Mouse (Mus musculus): Measurements from ENCODE around the gene Txnip. TPM values are rescaled to one million over a fixed set of nuclear protein-coding genes. Genes with fewer than 3 reads are reported as not detected.

Txnip gene
- total RNA-seq, 1 experiment = 128 TPM

- TF ChIP-seq ZC3H11A (IDR thresholded peaks at IDR 0.05; ENCODE audit: borderline replicate concordance, low read depth, low read length) (no peak), CHD2 (IDR thresholded peaks at IDR 0.05; ENCODE audit: low read depth, low read length) (no peak), MAFK (IDR thresholded peaks at IDR 0.05; ENCODE audit: insufficient read depth, low read depth, low read length) (no peak), ZNF384 (IDR thresholded peaks at IDR 0.05; ENCODE audit: low read depth, low read length) (no peak), HCFC1 (IDR thresholded peaks at IDR 0.05; ENCODE audit: borderline replicate concordance, insufficient read depth, low read length) (no peak)
- H3K4me1 ChIP-seq (ENCODE audit: control insufficient read depth in 2 of 2, insufficient read depth in 2 of 2, low read length in 2 of 2, poor library complexity in 1 of 2) = no peaks in the 10 kb centered on the region
- no peak for DNase-seq (ENCODE audit: low read depth, low spot score)
- H3K4me3 ChIP-seq (ENCODE audit: insufficient read depth in 1 of 2, low read depth in 1 of 2, low read length in 2 of 2, poor library complexity in 1 of 2, severe bottlenecking in 1 of 2) = no peak overlapping the region
- in situ Hi-C loops (cut with MboI; ENCODE audit: low sequenced_read_pairs in 2 of 2, unreplicated experiment in 2 of 2) = loop anchor here in 1 of 2 experiments (10.0 kb wide), 1 partner anchor 93 kb away; the partner anchor contains the start of genes Gm42957 and Pex11b
- H3K36me3 ChIP-seq (ENCODE audit: control insufficient read depth, insufficient read depth, low read length, poor library complexity, severe bottlenecking) = no peaks in the 10 kb centered on the region
- no peak overlapping the region for H3K9ac ChIP-seq (ENCODE audit: insufficient read depth, low read depth, low read length, poor library complexity, severe bottlenecking)
- no peak overlapping the region for H3K27ac ChIP-seq (ENCODE audit: insufficient read depth, low read depth, low read length, poor library complexity, severe bottlenecking)
- H3K9me3 ChIP-seq (ENCODE audit: control insufficient read depth, insufficient read depth, low read depth, low read length) = no peaks in the 10 kb centered on the region
Measured at GRCm38 (mm10) chr3:96541328-96542078, 16.3 kb upstream of the Txnip start.

GRCm38 (mm10) chr3:96542554-96542953, 15.2 kb upstream of the Txnip start:
- H3K9me3 ChIP-seq (ENCODE audit: control insufficient read depth, insufficient read depth, low read depth, low read length) = no peaks in the 10 kb centered on the region
- in situ Hi-C loops (cut with MboI; ENCODE audit: low sequenced_read_pairs in 2 of 2, unreplicated experiment in 2 of 2) = loop anchor here in 1 of 2 experiments (10.0 kb wide), 1 partner anchor 92 kb away; the partner anchor contains the start of genes Gm42957 and Pex11b
- DNase-seq (ENCODE audit: low read depth, low spot score) = no peak

GRCm38 (mm10) chr3:96543345-96543744, 14.4 kb upstream of the Txnip start:
- no peaks in the 10 kb centered on the region for H3K36me3 ChIP-seq (ENCODE audit: control insufficient read depth, insufficient read depth, low read length, poor library complexity, severe bottlenecking)
- no peak overlapping the region for H3K4me3 ChIP-seq (ENCODE audit: insufficient read depth in 1 of 2, low read depth in 1 of 2, low read length in 2 of 2, poor library complexity in 1 of 2, severe bottlenecking in 1 of 2)

More at GRCm38 (mm10) chr3:96542554-96542953, 15.2 kb upstream of the Txnip start:
- Histone ChIP-seq H3K36me3 (ENCODE audit: control insufficient read depth, insufficient read depth, low read length, poor library complexity, severe bottlenecking) (no peaks in the 10 kb centered on the region), H3K27ac (ENCODE audit: insufficient read depth, low read depth, low read length, poor library complexity, severe bottlenecking) (no peak overlapping the region), H3K9ac (ENCODE audit: insufficient read depth, low read depth, low read length, poor library complexity, severe bottlenecking) (no peak overlapping the region), H3K4me1 (ENCODE audit: control insufficient read depth in 2 of 2, insufficient read depth in 2 of 2, low read length in 2 of 2, poor library complexity in 1 of 2) (no peaks in the 10 kb centered on the region), H3K4me3 (ENCODE audit: insufficient read depth in 1 of 2, low read depth in 1 of 2, low read length in 2 of 2, poor library complexity in 1 of 2, severe bottlenecking in 1 of 2) (no peak overlapping the region)
- TF ChIP-seq HCFC1 (IDR thresholded peaks at IDR 0.05; ENCODE audit: borderline replicate concordance, insufficient read depth, low read length) = no peak
- no peak for TF ChIP-seq ZC3H11A (IDR thresholded peaks at IDR 0.05; ENCODE audit: borderline replicate concordance, low read depth, low read length)
- TF ChIP-seq MAFK (IDR thresholded peaks at IDR 0.05; ENCODE audit: insufficient read depth, low read depth, low read length) = no peak
- TF ChIP-seq ZNF384 (IDR thresholded peaks at IDR 0.05; ENCODE audit: low read depth, low read length) = no peak
- no peak for TF ChIP-seq CHD2 (IDR thresholded peaks at IDR 0.05; ENCODE audit: low read depth, low read length)

DNA sequence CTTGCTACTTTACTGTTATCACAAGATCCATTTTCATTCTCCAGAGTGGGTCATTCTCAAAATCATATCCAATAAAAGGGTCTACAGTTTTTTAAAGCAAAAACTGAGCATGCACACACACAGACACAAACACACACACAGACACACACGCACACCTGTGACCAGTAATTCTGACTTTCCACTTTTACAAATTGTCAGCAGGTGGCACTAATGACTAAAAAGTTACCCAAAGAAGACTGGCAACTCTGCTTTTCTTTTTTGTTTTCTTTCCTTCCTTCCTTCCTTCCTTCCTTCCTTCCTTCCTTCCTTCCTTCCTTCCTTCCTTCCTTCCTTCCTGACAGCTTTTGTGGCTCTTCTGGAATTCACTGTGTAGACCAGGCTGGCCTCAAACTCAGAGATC, 12.2 kb upstream of the Txnip start:
- H3K4me1 ChIP-seq (ENCODE audit: control insufficient read depth in 2 of 2, insufficient read depth in 2 of 2, low read length in 2 of 2, poor library complexity in 1 of 2) = peaks cover 0 to 2% of the 10 kb centered on the region in 2 experiments; a peak in 1 of 4 replicates
- DNase-seq (ENCODE audit: low read depth, low spot score) = no peak
- TF ChIP-seq HCFC1 (IDR thresholded peaks at IDR 0.05; ENCODE audit: borderline replicate concordance, insufficient read depth, low read length) (no peak), CHD2 (IDR thresholded peaks at IDR 0.05; ENCODE audit: low read depth, low read length) (no peak), ZC3H11A (IDR thresholded peaks at IDR 0.05; ENCODE audit: borderline replicate concordance, low read depth, low read length) (no peak), ZNF384 (IDR thresholded peaks at IDR 0.05; ENCODE audit: low read depth, low read length) (no peak), MAFK (IDR thresholded peaks at IDR 0.05; ENCODE audit: insufficient read depth, low read depth, low read length) (no peak)
- in situ Hi-C loops (cut with MboI; ENCODE audit: low sequenced_read_pairs in 2 of 2, unreplicated experiment in 2 of 2) = loop anchor here (5.0 to 10.0 kb wide), 2 partner anchors 89 to 97 kb away; partner anchors contain the start of genes Gm42957 (in 1 of the 2) and Pex11b (in 1 of the 2)
- H3K36me3 ChIP-seq (ENCODE audit: control insufficient read depth, insufficient read depth, low read length, poor library complexity, severe bottlenecking) = no peaks in the 10 kb centered on the region
- H3K4me3 ChIP-seq (ENCODE audit: insufficient read depth in 1 of 2, low read depth in 1 of 2, low read length in 2 of 2, poor library complexity in 1 of 2, severe bottlenecking in 1 of 2) = no peak overlapping the region
- H3K9me3 ChIP-seq (ENCODE audit: control insufficient read depth, insufficient read depth, low read depth, low read length) = no peaks in the 10 kb centered on the region
- no peak overlapping the region for H3K9ac ChIP-seq (ENCODE audit: insufficient read depth, low read depth, low read length, poor library complexity, severe bottlenecking)
- H3K27ac ChIP-seq (ENCODE audit: insufficient read depth, low read depth, low read length, poor library complexity, severe bottlenecking) = no peak overlapping the region

More at GRCm38 (mm10) chr3:96543345-96543744, 14.4 kb upstream of the Txnip start:
- no peak overlapping the region for H3K9ac ChIP-seq (ENCODE audit: insufficient read depth, low read depth, low read length, poor library complexity, severe bottlenecking)
- H3K4me1 ChIP-seq (ENCODE audit: control insufficient read depth in 2 of 2, insufficient read depth in 2 of 2, low read length in 2 of 2, poor library complexity in 1 of 2) = no peaks in the 10 kb centered on the region
- no peaks in the 10 kb centered on the region for H3K9me3 ChIP-seq (ENCODE audit: control insufficient read depth, insufficient read depth, low read depth, low read length)
- TF ChIP-seq ZC3H11A (IDR thresholded peaks at IDR 0.05; ENCODE audit: borderline replicate concordance, low read depth, low read length) (no peak), ZNF384 (IDR thresholded peaks at IDR 0.05; ENCODE audit: low read depth, low read length) (no peak), MAFK (IDR thresholded peaks at IDR 0.05; ENCODE audit: insufficient read depth, low read depth, low read length) (no peak), CHD2 (IDR thresholded peaks at IDR 0.05; ENCODE audit: low read depth, low read length) (no peak), HCFC1 (IDR thresholded peaks at IDR 0.05; ENCODE audit: borderline replicate concordance, insufficient read depth, low read length) (no peak)
- H3K27ac ChIP-seq (ENCODE audit: insufficient read depth, low read depth, low read length, poor library complexity, severe bottlenecking) = no peak overlapping the region
- no peak for DNase-seq (ENCODE audit: low read depth, low spot score)
- in situ Hi-C loops (cut with MboI; ENCODE audit: low sequenced_read_pairs in 2 of 2, unreplicated experiment in 2 of 2) = loop anchor here in 1 of 2 experiments (10.0 kb wide), 1 partner anchor 91 kb away; the partner anchor contains the start of genes Gm42957 and Pex11b

All from ES-E14 (cell line).